Mouse (Mus musculus) heart, postnatal 0 days (tissue): ENCODE results near the gene Palb2. TPM values are rescaled to one million over a fixed set of nuclear protein-coding genes. Genes with fewer than 3 reads are reported as not detected.

Source experiments
- ATAC-seq: fragments of 200-750 bp; cut with Nextera tagmentation; 2 replicates; pipeline ENCODE4 v1.8.0; 2017; ENCODE audit warnings: low read depth, moderate number of reproducible peaks, moderate library complexity; ENCODE audit not compliant: insufficient read depth
- DNase-seq: peaks from one replicate; pipeline ENCODE4 v3.0.0-alpha.2; 2016; ENCODE audit warnings: low spot score
- H3K27ac ChIP-seq: fragments of 300-500 bp; sonication (generic); 2 replicates; pipeline ENCODE4 v1.5.1; 2014; ENCODE audit warnings: low read depth, mild to moderate bottlenecking
- H3K27me3 ChIP-seq: fragments of 300-500 bp; sonication (generic); 2 replicates; pipeline ENCODE4 v1.6.1; 2014; ENCODE audit warnings: low read length, mixed read lengths; ENCODE audit not compliant: control insufficient read depth, insufficient read depth
- H3K36me3 ChIP-seq: fragments of 300-500 bp; sonication (generic); replicated peaks from 2 replicates; pipeline ENCODE4 v1.6.1; 2014; ENCODE audit warnings: low read length, mixed read lengths; ENCODE audit not compliant: control insufficient read depth, insufficient read depth
- H3K4me1 ChIP-seq: fragments of 300-500 bp; sonication (generic); 2 replicates; pipeline ENCODE4 v1.6.1; 2014; ENCODE audit warnings: antibody characterized with exemption; ENCODE audit not compliant: control insufficient read depth, insufficient read depth
- H3K4me2 ChIP-seq: fragments of 300-500 bp; sonication (generic); 2 replicates; pipeline ENCODE4 v1.6.1; 2014; ENCODE audit warnings: low read depth, mild to moderate bottlenecking, low read length, moderate library complexity
- H3K4me3 ChIP-seq: fragments of 300-500 bp; sonication (generic); 2 replicates; pipeline ENCODE4 v1.5.1; 2014; ENCODE audit warnings: low read depth, low read length
- H3K9ac ChIP-seq: fragments of 300-500 bp; sonication (generic); replicated peaks from 2 replicates; pipeline ENCODE4 v1.6.1; 2014; ENCODE audit warnings: low read depth, low read length, mixed read lengths
- H3K9me3 ChIP-seq: fragments of 300-500 bp; sonication (generic); replicated peaks from 2 replicates; pipeline ENCODE4 v1.6.1; 2016; ENCODE audit warnings: low read length; ENCODE audit not compliant: control insufficient read depth
- CTCF ChIP-seq: IDR thresholded peaks from 2 replicates; pipeline ENCODE4 v1.5.1; 2016; ENCODE audit warnings: antibody characterized with exemption, control low read depth, low read depth
- EP300 ChIP-seq: IDR thresholded peaks from 2 replicates; pipeline ENCODE4 v1.6.1; 2016; ENCODE audit warnings: antibody characterized with exemption, low read depth
- WGBS: fragments of 180-500 bp; shearing (Covaris S2); extraction: QIAGEN DNeasy Blood & Tissue Kit; methylation state at CpG from one replicate; pipeline ENCODE4 v1.1.7; 2014; 5-methylcytosine and 5-hydroxymethylcytosine counted together
- polyA plus RNA-seq: library from polyadenylated mRNA; unstranded; fragments of >200 nt; fragmentation: Nextera tagmentation; extraction: Ambion mirVana; gene quantifications from 2 replicates; pipeline ENCODE4 v1.2.1, GENCODE M21; 2015
- total RNA-seq: library from RNA; depleted of rRNA; stranded (reverse); fragments of >200 nt; gene quantifications from 2 replicates; pipeline ENCODE4 v1.2.3, GENCODE M21; 2014; ENCODE audit warnings: low replicate concordance

The Palb2 gene
- total and polyA plus RNA-seq, 2 experiments from 2014 or later = 2.4 to 6.4 TPM

- H3K4me1 ChIP-seq = peaks cover 21% of the 10 kb centered on the region
- H3K36me3 ChIP-seq = peaks cover 70% of the 10 kb centered on the region
- H3K9ac ChIP-seq = no peak overlapping the region
- no peaks in the 10 kb centered on the region for H3K9me3 ChIP-seq
- H3K4me3 ChIP-seq = no peak overlapping the region
- 97% methylated on average over 6 of the region's 8 CpGs for WGBS
- no peak overlapping the region for H3K4me2 ChIP-seq
- TF ChIP-seq CTCF (no peak), EP300 (no peak)
- no peaks in the 10 kb centered on the region for H3K27me3 ChIP-seq
- ATAC-seq (no peak), DNase-seq (no peak)
- no peak overlapping the region for H3K27ac ChIP-seq
These were observed 31.0 kb upstream of the Palb2 start for GRCm38 (mm10) chr7:122163766-122164165.

GRCm38 (mm10) chr7:122160037-122160436 is 27.3 kb upstream of the Palb2 start:
- Histone ChIP-seq H3K27ac (0 out of 2 replicates have a peak overlapping the region, but pooled peaks have one; percentile 13), H3K9ac (peak overlapping the region; percentile 77), H3K4me1 (peaks cover 31% of the 10 kb centered on the region), H3K4me3 (peak overlapping the region; percentile 88), H3K4me2 (peak overlapping the region; percentile 96), H3K9me3 (no peaks in the 10 kb centered on the region), H3K27me3 (no peaks in the 10 kb centered on the region), H3K36me3 (peaks cover 33% of the 10 kb centered on the region)
- ATAC-seq = no peak
- TF ChIP-seq CTCF (no peak), EP300 (no peak)
- DNase-seq = no peak
- WGBS = 2% methylated on average over 12 of the region's 12 CpGs

- H3K9me3 ChIP-seq = no peaks in the 10 kb centered on the region
- H3K4me2 ChIP-seq = peak within 1 kb of the TSS; percentile 96
- H3K4me3 ChIP-seq = peak within 1 kb of the TSS; percentile 88
- TF ChIP-seq CTCF (no peak), EP300 (no peak)
- peak within 1 kb of the TSS; percentile 40 for H3K27ac ChIP-seq
- DNase-seq (peak; percentile 83), ATAC-seq (peak; percentile 94)
- peaks cover 24% of the 10 kb centered on the region for H3K36me3 ChIP-seq
- peaks cover 31% of the 10 kb centered on the region for H3K4me1 ChIP-seq
- H3K9ac ChIP-seq = peak within 1 kb of the TSS; percentile 77
- no peaks in the 10 kb centered on the region for H3K27me3 ChIP-seq
- WGBS = under 1% methylated on average over 63 of the region's 63 CpGs
These were observed 26.4 kb upstream of the Palb2 start, which contains the start of gene Plk1 for GRCm38 (mm10) chr7:122158915-122159902. TSS of gene Plk1 (plus strand) at chr7:122159439.

- 5% methylated on average over 13 of the region's 13 CpGs for WGBS
These were observed 25.7 kb upstream of the Palb2 start for GRCm38 (mm10) chr7:122158488-122158887.

GRCm38 (mm10) chr7:122152473-122152872 is 19.7 kb upstream of the Palb2 start:
- H3K4me1 ChIP-seq = no peaks in the 10 kb centered on the region
- no peak for ATAC-seq
- no peaks in the 10 kb centered on the region for H3K9me3 ChIP-seq
- TF ChIP-seq EP300 = no peak
- TF ChIP-seq CTCF = no peak
- WGBS = 81% methylated on average over 4 of the region's 4 CpGs
- H3K27ac ChIP-seq = no peak overlapping the region
- no peak for DNase-seq
- H3K9ac ChIP-seq = no peak overlapping the region
- no peak overlapping the region for H3K4me3 ChIP-seq
- no peaks in the 10 kb centered on the region for H3K27me3 ChIP-seq
- no peak overlapping the region for H3K4me2 ChIP-seq
- peaks cover 24% of the 10 kb centered on the region for H3K36me3 ChIP-seq

More at GRCm38 (mm10) chr7:122158488-122158887, 25.7 kb upstream of the Palb2 start:
- Histone ChIP-seq H3K36me3 (peaks cover 20% of the 10 kb centered on the region), H3K27ac (peak overlapping the region; percentile 40), H3K9ac (peak overlapping the region; percentile 77), H3K4me3 (peak overlapping the region; percentile 88), H3K9me3 (no peaks in the 10 kb centered on the region), H3K4me1 (peaks cover 31% of the 10 kb centered on the region), H3K4me2 (peak overlapping the region; percentile 96), H3K27me3 (no peaks in the 10 kb centered on the region)
- TF ChIP-seq CTCF (no peak), EP300 (no peak)
- DNase-seq (no peak), ATAC-seq (no peak)
